Mouse (Mus musculus): ENCODE results near the gene Cabp1.

- TF ChIP-seq GATA1 (IDR thresholded peaks at IDR 0.05; ENCODE audit: low read length): no peak
- TF ChIP-seq TAL1 (IDR thresholded peaks at IDR 0.05; ENCODE audit: low read length): no peak
Observed at GRCm38 (mm10) chr5:115144471-115144870, 49.7 kb downstream of the Cabp1 start.

Data from erythroblast, embryonic 14.5 days (primary cell).